Mouse (Mus musculus) spleen, postnatal 36 days (tissue): ENCODE measurements around the gene Zfr2.

Source experiments
- DNase-seq, 2 experiments: peaks; one replicate each; pipeline ENCODE4 v3.0.0; 2022; ENCODE audit warnings: low spot score in 2 of 2, mixed read lengths in 1 of 2

The Zfr2 gene

DNA sequence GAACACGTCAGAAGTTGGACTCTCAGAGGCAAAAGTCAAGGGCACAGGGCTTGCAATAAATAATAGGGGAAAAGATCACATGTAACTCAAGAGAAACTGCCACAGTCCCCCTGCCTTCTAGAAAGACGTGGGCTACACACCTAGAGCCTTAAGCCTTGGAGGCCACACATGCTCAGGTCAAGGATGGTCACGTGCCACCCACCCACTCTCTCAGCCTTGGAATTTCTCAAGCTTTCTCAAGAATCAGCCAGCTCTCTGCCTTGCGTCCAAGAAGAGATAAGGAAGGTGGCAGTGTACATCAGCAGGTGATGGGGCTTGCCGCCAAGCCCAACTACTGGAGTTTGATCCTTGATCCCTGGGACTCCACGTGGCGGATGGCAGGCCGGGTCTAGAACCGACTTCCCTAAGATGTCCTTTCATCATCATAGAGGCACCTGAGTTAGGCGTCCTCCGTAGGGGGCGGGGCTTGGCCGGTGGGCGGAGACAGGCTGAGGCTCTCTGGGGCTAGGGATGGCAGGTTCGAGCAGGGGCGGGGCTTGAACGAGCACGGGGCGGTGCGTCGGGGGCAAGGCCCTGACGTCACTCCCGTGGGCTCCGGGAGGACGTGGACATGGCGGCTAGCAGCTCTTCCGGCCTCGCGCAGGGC lies at the start of gene Zfr2:
Zfr2 (plus strand) TSS at position 576 of the 646 bp plus-strand sequence.
- DNase-seq = peak; percentile 90 to 93

DNA sequence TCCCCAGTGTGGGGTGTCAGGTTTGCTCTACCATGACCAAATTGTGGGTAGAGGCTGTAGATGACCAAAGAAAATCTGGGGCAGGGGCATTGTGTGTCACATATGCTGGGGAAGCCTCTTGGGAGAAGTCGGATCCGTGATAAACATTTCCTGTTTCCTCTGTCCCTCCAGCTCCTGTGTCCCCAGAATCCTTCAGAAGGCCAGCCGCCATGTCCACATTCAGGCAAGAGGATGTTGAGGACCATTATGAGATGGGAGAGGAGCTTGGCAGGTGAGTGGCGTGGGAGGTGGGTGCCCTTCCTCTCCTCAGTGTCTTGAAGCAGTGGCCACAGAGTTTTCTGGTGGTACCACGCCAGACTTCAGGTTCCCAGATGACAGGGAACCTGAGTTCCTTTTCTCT lies 49.1 kb upstream of the Zfr2 start, which contains the start of gene 4930442H23Rik:
4930442H23Rik (minus strand) TSS at position 45 of the 400 bp plus-strand sequence.
- DNase-seq = no peak

DNA sequence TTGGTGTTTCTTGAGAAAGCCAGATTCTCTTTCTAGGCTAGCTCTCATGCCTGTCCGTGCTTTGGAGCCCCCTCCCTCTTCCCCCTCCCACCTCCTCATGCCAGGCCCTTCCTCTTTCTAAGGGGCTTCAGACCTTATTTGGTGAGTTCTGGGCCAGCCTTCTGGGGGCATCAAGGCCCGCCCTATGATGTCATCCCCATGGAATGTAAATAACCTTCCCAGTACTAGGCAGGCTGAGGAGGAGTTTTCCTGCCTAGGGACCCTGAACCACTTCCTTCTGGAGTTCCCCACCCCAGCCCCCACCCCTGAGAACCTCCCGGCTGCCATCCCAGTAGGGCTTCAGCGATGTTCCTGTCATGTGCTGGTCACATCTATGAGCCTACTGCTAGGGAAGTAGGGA lies 48.2 kb upstream of the Zfr2 start:
- DNase-seq = no peak

DNA sequence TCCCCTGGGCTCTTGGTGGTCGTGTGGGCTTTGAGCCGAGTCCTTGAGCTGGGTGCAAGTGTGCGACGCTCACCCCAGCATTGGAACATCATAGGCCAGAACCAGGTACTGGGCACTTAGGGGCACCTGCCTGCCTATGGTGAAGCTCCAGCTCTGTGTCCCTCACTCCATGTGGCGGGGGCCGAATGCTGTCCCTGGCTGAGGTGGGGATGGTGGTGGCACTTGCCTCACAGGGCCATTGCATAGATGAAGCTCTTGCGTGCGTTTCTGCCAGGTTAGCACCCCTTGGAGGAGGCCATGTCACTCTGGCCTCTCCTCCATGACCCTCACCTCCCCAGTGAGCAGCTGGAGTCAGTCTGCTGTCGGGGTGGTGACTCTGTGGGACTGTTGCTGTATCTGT lies 45.8 kb upstream of the Zfr2 start:
- no peak for DNase-seq

DNA sequence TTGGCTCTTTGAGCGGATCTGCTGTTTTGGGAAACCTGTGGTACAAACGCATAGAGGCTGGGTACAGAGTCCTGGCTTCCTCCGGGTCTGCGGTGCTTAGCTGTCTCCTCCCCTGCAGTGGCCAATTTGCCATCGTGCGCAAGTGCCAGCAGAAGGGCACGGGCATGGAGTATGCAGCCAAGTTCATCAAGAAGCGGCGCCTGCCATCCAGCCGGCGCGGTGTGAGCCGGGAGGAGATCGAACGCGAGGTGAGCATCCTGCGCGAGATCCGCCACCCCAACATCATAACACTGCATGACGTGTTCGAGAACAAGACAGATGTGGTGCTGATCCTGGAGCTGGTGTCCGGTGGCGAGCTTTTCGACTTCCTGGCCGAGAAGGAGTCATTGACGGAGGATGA lies 43.1 kb upstream of the Zfr2 start:
- DNase-seq = no peak

DNA sequence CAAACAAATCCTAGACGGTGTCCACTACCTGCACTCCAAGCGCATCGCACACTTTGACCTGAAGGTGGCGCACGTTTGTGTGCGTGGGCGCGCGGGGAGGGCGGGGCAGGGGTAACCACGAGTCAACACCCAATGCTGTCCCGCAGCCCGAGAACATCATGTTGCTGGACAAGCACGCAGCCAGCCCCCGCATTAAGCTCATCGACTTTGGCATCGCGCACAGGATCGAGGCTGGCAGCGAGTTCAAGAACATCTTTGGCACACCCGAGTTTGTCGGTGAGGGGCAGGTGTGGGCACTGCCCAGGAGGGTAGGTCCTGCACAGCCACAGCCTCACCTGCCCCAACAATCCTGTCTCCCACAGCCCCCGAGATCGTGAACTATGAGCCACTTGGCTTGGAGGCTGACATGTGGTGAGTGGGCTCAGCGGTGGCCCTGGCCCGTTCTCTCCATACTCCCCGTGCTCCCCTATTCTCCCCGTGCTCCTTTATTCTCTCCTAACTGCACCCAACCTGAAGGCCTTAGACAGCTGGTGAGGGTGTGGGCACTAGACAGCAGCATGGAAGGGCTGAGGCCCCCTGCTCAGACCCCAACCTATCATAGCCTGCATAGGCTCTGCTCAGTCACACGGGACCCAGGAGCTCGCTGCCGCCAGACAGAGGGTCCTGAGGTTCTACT lies 42.6 kb upstream of the Zfr2 start:
- no peak for DNase-seq

DNA sequence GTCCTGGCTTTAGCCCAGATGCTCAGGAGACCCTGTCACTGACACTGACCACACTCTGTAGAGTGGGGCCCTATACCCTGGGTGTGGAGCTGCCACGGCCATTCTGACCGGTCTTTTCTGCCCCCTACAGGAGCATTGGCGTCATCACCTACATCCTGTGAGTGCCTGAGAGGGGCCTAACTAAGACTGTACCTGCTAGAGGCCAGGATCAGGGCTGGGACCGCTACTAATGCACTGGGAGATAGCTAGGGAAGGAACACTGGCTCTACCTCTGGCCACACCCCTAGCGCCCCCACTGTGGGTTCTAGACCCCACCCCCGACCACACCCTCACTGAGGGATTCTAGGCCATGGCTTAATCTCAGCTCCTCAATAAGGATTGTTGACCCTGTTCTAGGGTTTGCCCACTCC lies 42.0 kb upstream of the Zfr2 start:
- no peak for DNase-seq

DNA sequence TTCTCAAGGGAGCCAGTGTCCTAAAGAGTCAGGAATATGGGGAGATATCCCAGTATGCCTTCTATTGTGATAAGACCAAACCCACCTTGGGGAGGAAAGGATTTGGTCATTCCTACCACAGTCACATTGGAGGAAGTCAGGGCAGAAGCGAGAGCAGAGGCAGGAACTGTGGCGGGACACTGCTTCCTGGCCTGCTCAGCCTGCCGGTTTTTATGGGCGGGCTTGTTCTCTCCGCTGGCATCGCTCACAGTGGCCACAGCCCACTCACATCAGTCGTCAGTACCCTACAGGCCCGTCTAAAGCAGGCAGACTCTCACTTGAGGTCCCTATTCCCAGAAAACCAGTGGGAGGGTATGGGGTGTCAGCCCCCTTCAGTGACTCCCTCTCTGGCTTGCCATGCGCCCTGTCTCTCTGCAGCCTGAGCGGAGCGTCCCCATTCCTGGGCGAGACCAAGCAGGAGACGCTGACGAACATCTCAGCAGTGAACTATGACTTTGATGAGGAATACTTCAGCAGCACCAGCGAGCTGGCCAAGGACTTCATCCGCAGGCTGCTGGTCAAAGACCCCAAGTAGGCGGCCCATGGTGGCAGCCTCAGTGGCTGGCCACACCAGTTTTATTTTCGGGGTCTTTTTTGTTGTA lies 41.5 kb upstream of the Zfr2 start:
- DNase-seq = no peak

DNA sequence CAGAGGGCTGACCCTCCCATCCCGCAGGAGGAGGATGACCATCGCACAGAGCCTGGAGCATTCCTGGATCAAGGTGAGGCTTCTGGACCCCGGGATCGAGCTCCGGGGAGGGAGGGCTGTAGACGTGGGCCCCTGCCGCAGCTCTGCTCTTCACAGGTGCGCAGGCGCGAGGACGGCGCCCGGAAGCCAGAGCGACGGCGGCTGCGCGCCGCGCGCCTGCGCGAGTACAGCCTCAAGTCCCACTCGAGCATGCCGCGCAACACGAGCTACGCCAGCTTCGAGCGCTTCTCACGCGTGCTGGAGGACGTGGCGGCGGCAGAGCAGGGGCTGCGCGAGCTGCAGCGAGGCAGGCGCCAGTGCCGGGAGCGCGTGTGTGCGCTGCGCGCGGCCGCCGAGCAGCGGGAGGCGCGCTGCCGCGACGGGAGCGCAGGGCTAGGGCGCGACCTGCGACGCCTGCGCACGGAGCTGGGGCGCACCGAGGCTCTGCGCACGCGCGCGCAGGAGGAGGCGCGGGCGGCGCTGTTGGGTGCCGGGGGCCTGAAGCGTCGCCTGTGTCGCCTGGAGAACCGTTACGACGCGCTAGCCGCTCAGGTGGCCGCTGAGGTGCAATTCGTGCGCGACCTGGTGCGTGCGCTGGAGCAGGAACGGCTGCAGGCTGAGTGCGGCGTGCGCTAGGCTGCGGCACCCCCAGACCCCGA lies 40.5 kb upstream of the Zfr2 start:
- peak; percentile 85 to 87 for DNase-seq

DNA sequence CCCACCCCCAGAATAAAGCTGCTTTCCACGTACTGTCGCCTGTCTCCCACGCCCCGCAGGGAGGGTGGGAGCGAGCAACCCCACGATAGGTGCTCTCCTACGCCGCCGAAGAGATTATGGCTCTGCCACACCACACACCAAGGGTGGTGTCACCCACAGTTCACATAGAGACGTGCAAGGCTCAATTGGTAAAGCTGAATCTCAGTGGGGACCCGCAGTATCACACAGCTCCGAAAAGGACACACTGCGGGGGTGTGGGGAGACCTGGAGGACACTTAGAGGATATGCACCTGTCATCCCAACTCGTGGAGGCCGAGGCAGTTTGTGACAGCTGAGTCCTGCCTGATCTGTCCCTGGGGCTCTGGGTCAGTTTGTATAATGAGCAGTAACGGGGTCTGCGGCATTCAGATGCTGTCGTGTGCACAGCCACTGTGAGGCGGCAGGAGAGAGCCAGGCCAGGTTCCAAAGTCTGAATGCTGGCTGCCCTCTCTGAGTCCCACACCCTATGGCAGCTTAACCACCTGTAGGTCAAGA lies 39.9 kb upstream of the Zfr2 start:
- DNase-seq = peak in 1 of 2 experiments; percentile 41

DNA sequence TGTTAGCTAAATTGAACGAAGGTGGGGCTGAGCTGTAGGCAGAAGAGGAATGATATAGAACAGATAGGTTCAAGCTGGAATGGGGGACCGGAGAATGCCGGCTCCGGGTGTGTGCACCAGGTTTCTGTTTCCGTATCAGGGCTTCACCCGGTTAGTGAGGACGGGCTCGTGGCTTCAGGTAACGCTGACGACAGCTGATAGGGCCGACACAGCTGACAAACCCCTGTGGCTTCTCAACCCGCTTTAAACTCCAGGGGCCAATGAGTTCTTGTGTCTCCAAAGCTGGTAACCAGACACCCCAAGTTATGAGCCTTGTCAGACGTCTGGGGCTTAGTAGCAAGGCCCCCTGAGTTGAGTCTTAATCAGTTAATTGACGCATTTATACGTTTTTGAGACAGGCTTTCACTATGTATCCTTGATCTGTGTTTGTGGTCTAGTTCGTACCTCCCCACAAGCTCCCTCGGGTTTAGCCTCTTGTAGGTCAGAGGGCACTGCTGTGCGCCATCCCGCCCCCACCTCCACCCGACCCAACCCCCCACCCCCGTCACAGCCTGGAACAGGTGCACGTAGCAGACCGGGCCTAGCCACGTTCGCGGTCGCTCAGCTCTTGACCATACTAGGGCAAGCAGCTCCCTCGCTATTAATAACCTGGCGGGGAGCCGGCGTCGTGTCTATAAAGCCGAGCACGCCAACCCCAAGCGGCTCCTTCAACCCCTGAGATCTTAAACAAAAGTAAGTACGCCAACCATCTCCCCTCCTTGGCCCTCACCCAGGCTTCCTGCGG lies 38.8 kb upstream of the Zfr2 start:
- peak; percentile 73 to 74 for DNase-seq

DNA sequence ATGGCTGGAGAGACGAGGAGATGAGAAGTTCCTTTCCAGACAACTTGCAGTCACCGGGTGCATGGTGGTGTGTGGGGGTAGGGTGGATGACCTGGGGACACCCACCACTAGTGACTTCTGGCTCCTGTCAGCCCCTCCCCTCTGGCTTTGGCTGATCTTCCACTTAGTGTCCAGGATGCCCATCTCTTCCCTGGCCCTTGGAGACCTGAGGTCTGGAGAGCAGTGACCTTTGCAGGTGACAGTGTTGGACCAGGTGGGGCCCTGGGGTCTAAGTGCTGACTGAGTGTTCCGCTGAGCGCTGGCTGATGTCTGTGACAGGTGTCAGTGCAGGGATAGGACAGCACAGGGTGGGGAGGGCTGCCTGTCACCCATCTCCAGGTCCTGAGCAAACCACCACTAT lies 37.7 kb upstream of the Zfr2 start:
- no peak for DNase-seq

DNA sequence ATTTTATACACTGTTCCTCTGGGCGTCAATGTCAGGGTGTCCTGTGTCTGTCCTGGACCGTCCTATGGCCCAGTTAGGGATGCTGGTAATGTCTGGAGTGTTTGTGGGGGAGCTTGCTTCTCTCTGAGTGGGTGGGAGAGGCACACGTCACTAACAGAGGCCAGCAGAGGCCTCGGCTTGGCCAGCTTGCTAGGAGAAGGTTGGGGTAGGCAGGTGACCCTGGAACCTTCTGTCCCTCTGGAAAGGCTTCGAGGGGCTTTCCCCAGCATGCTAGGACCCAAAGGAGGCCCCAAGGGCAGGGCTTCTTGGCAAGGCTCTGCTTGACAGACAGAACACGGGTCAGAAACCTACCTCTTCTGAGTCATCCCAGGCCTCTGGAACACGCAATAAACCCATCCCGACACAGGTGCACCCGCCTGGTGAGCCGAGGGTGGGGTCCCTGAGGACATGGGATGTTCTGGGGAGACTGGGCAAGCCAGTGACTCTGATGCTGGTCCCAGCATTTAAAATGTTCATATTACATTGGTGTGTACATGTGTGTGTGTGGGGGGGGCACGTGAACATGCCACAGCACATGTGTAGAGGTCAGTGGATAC lies 36.4 kb upstream of the Zfr2 start:
- no peak for DNase-seq

DNA sequence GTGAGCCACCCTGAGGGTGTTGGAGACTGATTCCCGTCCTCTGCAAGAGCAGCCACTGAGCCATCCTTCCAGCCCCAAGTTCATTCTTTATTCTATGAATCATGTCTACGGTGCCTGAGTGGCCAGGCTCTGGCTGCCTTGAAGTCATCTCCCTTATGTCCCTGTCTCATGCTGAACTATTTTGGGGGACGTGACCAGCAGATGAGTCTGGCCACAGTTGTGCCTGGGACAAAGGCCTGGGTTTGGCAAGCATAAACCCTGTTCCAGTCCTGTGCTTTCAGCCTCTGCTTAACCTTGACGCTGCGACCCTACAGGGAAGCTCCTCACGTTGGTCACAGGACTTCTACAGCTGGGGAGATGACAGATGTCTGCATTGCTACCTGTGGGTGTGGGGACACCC lies 35.6 kb upstream of the Zfr2 start:
- DNase-seq = no peak

DNA sequence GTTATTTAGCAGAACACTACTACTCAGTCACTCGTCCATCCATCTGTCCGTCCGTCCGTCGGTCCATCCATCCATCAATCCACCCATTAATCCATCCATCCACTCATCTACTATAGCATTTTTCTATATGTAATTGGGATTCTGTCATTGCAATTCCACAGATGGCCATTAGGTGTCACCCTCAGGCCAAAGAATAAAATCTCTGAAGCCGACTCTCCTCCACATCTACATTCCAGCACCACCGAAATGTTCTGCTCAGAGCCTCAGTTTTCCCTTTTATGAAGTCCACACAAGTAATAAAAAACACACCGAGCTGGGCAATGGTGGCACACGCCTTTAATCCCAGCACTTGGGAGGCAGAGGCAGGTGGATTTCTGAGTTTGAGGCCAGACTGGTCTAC lies 34.7 kb upstream of the Zfr2 start:
- DNase-seq = peak in 1 of 2 experiments; percentile 60

DNA sequence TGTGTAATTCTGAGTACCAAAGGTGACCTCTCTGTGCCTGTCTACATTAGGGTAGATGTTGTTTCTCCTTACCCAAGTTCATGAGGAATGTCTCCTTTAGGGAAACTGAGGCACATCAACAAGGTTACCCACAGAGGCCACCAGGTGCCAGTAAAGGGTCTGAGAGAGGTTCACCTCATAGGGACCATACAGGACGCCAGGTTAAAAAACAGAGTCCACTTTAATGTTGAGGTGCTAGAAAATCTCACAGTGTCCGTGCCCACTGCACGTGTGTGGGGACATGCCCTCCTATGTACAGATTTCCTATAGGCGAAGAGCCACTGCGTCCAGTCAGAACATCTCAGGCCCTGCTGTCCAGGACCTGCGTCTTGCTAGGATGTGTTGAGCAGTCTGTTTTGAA lies 34.0 kb upstream of the Zfr2 start:
- DNase-seq = no peak

DNA sequence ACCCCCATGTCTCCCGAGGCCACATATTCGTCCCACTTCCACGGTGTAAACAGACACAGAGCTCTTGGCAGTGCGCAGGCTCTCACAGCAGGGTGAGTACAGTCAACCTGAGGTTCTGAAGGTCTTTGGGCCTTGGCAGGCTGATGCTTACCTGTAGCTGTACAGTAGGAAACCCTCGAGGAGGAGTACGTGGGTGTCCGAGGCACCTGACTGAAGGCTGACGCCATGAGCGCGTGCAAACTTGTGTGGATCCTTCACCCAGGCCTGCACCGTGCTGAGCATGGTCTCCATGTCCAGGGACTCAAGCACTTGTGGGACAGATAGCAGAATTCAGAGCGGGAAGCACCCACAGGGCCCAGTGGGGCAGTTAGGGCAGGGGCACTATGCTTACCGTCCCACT lies 32.8 kb upstream of the Zfr2 start:
- no peak for DNase-seq

DNA sequence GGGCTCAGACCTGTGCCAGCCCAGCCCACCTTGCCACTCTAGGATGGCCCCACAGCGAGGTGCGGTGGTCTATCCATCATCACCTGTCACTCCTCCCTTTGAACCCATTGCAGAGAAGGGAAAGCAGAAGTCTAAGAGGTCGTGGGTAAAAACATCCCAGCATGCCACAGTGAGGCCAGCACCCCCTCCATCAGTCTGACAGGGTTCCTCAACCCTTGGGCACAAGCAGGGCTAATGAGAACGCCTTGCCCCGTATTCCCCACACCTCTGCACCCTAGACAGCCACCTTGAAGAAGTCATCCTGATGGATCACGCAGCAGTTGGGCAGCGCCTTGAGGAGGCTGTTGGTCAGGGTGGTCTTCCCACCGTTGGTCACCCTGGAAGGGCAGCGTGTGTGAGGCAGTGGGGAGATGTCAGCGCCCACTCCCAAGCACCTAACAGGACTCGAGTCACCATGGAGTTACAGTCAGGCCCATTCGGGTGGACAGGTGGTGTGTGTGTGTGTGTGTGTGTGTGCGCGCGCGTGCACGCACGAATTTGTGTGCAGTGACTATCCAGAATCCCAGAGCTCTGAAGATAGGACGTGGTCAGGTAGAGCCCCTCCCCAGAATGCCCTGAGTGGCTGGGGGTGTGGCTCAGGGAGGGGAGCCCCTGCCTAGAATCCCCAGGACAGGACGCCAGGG lies 32.2 kb upstream of the Zfr2 start:
- no peak for DNase-seq

DNA sequence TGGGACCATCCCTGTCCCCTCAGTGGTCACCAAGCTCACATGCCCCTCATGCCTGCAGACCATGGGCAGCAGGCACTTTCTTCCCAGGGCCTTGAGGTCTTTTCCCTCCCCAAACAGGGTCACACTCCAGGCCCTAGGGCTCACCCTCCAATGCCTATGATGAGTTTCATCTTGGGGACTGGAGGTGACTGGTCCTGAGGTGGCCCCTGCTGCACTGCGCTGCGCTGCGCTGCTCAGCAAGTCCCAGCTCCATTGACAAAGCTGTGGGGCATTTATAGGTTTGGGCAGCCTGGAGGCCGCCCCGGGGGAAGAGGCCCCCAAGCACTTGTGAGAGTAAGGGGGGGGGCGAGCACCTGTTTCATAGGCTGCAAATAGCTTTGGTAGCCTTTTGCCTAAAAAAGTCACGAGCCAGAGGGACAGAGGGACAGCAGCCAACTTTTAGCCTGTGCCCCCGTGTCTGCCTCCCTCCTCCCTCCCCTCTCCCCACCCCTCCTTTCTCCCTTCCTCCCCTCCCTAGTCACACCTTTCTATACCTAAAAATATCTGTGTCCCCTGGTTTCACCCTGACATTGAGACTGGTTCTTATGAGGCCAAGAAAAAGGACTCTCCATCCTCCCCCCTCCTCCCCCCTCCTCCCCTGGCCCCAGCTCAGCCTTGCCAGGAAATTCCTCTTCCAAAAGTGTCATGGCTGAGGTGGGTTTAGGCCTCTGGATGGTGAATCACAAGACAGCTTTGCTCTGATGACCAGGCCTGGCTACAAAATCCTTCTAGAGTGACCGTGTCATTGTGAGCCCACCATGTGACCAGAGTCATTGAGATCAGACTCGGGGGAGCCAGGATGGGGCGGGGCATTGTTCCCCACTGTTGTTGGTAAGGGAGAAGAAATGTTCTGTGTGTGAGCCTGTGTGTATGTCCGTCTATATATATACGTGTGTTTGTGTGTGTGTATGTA lies 30.9 kb upstream of the Zfr2 start, which contains the start of gene Nmrk2:
Nmrk2 (minus strand) TSS at position 245 of the 952 bp plus-strand sequence.
- no peak for DNase-seq
